Mouse (Mus musculus): Measurements from ENCODE around the gene Mreg. TPM values are rescaled to one million over a fixed set of nuclear protein-coding genes. Genes with fewer than 3 reads are reported as not detected.
"Not testable (repeated sequence)": the region's sequence is repeated elsewhere in the genome, so short reads cannot be mapped to it uniquely, and the experiment has no call there.

Mreg gene
- total RNA-seq (2017) = 1.5 and 2.6 TPM in 2 replicates

DNA sequence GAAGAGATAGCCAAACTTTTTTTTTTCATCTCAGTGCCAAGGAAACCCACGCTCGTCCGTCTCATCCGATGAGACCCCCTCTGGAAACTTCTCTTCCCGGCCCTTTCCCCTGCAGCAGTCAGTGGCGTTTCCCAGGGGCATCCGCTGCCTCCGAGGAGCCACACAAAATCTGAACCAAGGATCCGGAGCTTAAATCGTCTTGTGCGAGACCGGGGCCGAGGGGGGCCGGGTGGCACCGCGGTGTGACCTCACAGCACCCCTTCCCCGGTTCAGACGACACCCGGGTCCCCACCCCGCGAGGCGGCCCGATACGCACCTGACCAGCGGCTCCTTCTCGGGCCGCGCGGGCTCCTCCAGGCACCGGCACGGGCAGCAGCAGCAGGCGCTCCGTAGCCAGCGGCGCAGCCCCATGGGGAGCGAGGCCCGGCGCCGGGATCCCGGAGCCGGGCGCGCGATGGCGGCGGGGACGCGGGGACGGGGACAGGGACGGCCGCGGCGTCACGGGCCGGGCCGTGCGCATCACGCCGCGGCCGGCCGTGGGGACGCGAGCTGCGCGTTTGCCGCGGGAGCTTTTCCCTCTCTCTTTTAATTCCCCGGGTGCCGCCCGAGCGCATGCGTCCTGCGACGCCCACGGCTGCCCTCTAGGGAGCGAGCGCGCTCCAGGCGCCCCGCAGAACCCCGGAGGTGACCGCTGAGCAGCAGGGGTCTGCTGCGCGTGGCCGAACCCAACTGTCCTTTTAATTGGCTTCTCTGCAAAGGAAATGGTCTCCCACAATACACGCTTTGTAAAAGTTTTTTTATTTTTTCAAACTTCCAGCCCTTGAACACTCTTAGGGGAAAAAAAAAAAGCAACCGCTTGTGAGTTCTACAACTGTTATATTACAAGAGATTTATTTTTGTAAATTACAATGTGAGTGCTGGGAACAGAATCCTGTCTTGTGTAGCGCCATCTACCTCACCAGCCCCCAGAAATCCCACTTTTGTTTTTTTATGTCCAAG, at the start of gene Mreg:
Mreg (minus strand) TSS at position 607 of the 999 bp plus-strand sequence.
- ATAC-seq (ENCODE audit: extremely low read depth, insufficient number of reproducible peaks, low FRiP score, poor library complexity, severe bottlenecking) = peak; percentile 30; the same call in 1 of the 2 replicates

DNA sequence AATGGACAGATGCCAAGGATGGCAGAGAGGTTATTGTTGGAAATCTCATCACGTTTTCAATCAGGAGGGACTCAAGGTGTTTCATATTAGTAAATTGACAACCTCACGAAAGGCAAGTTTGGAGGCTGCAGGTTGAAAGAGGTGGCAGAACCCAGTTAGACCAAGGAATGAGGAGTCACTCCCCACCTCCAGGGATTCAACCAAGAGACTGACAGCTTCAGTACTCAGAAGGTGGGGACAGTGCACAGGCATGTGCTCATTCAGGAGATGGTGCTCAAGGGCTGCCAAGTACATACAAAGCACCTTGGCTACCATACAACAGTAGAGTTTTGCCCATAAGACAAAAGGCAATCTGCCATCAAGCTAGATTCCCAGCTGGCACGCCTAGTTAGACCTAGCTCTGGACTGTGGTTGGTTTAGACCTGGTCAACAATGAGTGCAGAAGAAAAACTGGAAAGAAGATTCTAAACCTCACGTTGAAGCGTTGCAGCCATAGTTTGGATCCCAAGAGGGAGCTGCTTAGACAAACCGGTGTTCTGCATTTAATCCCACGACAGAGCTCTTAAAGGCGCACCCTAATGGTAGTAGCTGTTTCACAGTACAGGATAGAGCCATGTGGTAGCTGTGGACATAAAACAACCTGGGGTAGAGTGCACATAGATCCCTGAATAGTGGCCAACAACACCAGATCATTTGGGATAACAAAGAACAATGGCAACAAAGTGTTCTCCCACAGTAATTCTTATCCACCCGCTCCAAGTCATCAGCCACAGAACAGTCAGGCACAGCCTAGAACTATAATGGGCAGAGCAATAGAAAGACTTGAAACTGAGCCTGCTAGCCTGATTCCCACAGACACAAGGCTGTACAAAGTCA, 44.5 kb upstream of the Mreg start:
- ATAC-seq (ENCODE audit: extremely low read depth, insufficient number of reproducible peaks, low FRiP score, poor library complexity, severe bottlenecking) = no peak

DNA sequence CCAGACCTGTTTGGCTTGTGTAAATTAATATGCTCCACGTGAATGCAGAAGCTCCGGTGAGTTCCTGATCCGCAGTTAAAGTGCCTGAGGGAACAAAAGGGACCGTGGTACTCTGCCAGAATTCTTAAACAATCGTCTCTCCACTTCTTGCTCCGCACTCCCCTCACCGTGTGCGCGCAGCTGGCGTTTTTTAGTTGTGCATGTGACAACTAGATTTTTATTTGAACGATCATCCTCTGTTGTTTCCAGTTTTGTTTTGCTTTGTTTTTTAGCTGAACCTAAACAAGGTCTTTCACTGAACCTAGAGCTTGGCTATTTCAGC, 43.7 kb upstream of the Mreg start:
- ATAC-seq (ENCODE audit: extremely low read depth, insufficient number of reproducible peaks, low FRiP score, poor library complexity, severe bottlenecking) = no peak

GRCm38 (mm10) chr1:72255062-72255853, 43.2 kb upstream of the Mreg start:
- peak; percentile 54; the same call in 1 of the 2 replicates for ATAC-seq (ENCODE audit: extremely low read depth, insufficient number of reproducible peaks, low FRiP score, poor library complexity, severe bottlenecking)

DNA sequence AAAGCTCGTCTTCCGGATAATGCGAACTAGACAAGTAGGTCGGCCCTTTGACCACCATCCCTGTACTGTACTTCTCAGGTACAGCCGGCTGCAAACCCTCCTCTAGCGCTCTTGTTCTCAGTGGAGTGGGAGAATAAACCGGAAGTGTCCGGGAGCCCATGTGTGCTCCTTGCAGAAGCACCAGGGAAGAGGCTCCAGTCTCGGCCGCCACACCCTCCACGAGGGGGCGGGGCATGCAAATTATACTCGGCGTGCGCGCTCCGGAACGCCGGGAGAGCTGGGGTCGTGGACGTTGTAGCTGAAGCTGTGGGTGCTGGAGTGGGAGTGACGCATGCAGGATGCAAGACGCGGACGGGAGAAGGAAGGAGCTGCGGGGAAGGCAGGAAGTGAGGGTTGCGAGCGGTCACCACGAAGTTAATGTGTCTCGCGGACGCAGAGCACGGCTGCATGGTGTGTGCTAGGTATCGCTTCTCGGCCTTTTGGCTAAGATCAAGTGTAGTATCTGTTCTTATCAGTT, 42.5 kb upstream of the Mreg start:
- ATAC-seq (ENCODE audit: extremely low read depth, insufficient number of reproducible peaks, low FRiP score, poor library complexity, severe bottlenecking) = peak; percentile 78

DNA sequence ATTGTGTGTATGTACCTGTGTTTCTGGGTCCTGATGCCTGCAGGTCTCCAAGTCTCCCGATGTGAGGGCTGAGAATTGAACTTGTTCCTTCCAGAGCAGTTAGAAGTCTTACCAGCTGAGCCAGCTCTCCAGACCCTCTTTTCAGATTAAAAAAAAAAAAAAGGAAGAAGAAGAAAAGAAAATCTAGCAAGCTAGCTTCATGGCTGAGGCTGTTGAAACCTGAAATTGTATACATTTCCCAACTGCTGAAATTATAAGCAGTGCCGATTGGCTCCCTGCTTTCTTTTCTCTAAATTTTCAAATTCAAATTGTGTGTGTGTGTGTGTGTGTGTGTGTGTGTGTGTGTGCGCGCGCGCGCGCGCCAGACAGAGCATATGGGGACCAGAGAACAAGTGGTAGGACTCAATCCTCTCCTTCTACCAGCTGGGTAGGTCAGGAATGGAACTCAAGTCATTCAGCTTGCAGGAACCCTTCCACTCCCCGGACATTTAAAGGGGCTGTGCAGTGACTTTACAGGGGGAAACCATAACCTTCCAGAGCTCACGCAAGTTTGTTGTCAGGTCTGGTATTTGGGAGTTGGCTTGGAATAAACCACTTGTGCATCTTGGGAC, 41.9 kb upstream of the Mreg start:
- ATAC-seq (ENCODE audit: extremely low read depth, insufficient number of reproducible peaks, low FRiP score, poor library complexity, severe bottlenecking) = no peak

GRCm38 (mm10) chr1:72251806-72252205, 39.7 kb upstream of the Mreg start:
- no peak for ATAC-seq (ENCODE audit: extremely low read depth, insufficient number of reproducible peaks, low FRiP score, poor library complexity, severe bottlenecking)

- not testable (repeated sequence) for ATAC-seq (ENCODE audit: extremely low read depth, insufficient number of reproducible peaks, low FRiP score, poor library complexity, severe bottlenecking)
Observed at GRCm38 (mm10) chr1:72248226-72248737, 36.2 kb upstream of the Mreg start.

DNA sequence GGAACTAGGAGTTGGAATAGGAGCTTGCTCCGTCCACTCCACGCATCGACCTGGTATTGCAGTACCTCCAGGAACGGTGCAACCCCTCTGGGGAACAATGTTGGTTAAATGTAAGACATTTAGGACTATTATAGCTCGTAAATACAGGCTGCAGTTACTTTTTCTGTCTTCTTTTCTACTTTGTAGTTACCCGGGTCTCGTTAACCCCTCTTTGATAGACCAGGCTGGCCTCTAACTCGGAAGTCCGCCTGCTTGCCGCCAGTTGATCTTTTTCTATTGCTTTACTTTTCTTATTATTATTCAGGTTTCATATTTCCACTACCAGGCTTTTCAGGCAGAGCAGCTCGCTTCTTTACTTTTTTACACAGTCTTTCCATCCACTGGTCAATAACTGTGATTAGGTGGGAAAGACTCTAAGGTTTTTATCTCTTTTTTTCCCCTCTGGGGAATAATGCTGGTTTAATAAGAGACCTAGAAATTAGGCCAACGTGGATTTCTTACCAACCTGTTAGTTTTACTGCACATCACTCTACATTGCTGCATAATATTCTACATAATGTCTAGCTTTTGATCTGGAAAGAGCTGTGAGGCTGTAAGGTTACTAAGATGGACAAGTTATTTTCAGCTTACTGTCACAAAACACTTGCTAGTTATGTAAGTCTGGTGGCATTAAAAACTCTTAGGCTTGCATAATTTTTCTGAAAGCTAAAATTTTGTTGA, 32.4 kb upstream of the Mreg start:
- peak; percentile 32 for ATAC-seq (ENCODE audit: extremely low read depth, insufficient number of reproducible peaks, low FRiP score, poor library complexity, severe bottlenecking)

GRCm38 (mm10) chr1:72243656-72244316, 31.7 kb upstream of the Mreg start:
- ATAC-seq (ENCODE audit: extremely low read depth, insufficient number of reproducible peaks, low FRiP score, poor library complexity, severe bottlenecking) = peak; percentile 98

DNA sequence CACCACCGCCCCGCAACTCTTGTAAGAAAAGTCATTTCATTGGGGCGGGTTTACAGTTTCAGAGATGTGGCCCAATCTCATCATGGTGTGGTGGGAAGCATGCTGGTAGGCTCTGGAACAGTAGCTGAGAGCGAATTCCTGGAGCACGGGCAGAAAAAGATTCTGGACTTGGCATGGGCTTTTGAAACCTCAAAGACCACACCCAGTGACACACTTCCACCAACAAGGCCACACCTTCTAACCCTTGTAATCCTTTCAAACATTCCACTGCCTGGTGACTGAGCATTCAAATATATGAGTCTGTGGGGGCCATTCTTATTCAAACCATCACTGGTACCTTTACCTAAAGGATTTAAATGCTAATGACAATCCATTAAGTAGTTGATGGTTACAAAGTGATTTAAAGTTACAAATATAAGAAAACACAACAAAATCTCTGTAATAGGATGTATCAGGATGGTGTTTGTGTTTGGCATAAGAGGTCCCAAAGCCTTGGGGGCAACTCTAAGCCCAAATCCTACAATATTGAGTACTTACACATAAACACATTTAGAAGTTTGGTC, 30.6 kb upstream of the Mreg start:
- no peak for ATAC-seq (ENCODE audit: extremely low read depth, insufficient number of reproducible peaks, low FRiP score, poor library complexity, severe bottlenecking)

DNA sequence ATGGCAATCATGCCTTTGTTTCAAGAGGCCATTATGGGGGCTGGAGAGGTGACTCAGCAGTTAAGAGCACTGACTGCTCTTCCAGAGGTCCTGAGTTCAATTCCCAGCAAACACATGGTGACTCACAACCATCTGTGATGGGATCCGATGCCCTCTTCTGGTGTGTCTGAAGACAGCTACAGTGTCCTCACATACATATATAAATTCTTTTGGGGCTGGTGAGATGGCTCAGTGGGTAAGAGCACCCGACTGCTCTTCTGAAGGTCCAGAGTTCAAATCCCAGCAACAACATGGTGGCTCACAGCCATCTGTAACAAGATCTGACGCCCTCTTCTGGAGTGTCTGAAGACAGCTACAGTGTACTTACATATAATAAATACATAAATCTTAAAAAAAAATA, 27.0 kb upstream of the Mreg start:
- ATAC-seq (ENCODE audit: extremely low read depth, insufficient number of reproducible peaks, low FRiP score, poor library complexity, severe bottlenecking) = not testable (repeated sequence)

- ATAC-seq (ENCODE audit: extremely low read depth, insufficient number of reproducible peaks, low FRiP score, poor library complexity, severe bottlenecking) = no peak
Observed at GRCm38 (mm10) chr1:72238016-72238580, 26.0 kb upstream of the Mreg start.

DNA sequence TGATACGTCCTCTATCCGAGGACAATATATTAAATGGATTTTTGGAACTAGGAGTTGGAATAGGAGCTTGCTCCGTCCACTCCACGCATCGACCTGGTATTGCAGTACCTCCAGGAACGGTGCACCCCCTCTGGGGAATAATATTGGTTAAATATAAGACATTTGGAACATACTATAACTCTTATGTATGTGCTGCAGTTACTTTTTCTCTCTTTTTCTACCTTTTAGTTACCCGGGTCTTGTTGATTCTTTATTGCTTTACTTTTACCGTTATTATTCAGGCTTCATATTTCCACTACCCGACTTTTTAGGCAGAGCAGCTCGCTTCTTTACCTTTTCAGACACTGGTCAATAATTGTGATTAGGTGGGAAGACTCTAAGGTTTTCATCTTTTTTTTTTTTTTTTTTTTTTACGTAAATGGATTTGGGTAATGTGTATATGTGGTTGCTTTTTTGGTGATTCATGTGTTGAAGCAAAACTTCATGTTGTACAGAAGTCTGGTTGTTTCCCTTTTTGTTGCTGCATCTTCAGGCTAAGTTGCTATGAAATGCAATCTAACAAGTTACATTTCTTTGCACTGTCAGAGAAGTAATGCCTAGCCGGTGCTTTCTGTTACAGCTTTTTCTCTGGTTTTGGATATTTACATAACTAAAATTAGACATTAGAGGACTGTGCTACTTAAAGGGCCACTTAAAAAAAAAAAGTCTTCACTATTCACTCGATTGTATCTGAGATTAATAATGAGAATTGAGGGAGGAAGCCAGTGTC, 25.1 kb upstream of the Mreg start:
- peak; percentile 31; the same call in 1 of the 2 replicates for ATAC-seq (ENCODE audit: extremely low read depth, insufficient number of reproducible peaks, low FRiP score, poor library complexity, severe bottlenecking)

DNA sequence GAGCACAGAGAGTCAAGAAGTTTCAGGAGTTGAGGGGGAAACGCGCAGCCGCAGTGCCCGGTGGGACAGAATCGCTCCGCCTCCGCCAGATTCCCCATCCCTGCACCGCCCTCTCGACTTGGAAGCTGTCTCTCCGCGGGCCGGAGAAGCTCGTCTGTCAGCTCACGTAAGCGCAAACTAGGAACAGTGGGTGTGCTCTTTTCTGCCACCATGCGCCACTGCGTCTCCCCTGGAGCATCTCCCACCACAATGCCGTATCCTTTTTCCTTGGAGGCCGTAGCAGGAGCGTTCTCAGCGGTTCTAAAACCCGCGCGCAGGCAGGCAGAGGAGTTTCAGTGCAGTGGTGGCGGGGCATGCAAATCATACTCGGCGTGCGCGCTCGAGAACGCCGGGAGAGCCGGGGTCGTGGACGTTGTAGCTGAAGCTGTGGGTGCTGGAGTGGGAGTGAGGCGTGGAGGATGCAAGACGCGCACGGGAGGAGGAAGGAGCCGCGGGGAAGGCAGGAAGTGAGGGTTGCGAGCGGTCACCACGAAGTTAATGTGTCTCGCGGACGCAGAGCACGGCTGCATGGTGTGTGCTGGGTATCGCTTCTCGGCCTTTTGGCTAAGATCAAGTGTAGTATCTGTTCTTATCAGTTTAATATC, 24.4 kb upstream of the Mreg start:
- peak; percentile 70 for ATAC-seq (ENCODE audit: extremely low read depth, insufficient number of reproducible peaks, low FRiP score, poor library complexity, severe bottlenecking)
